Mouse (Mus musculus) heart, embryonic 14.5 days (tissue): ENCODE measurements around the gene Maml2. TPM values are rescaled to one million over a fixed set of nuclear protein-coding genes. Genes with fewer than 3 reads are reported as not detected.

Experiments
- ATAC-seq: fragments of 200-750 bp; cut with Nextera tagmentation; 2 replicates; pipeline ENCODE4 v1.8.0; 2017; ENCODE audit warnings: low read depth, moderate TSS enrichment; ENCODE audit not compliant: insufficient number of reproducible peaks, insufficient read depth, low FRiP score
- H3K27ac ChIP-seq, 2 experiments: fragments of 200-500 bp in 1 of 2; fragments of 300-500 bp in 1 of 2; sonication (generic) in 1 of 2; replicated peaks in 1 of 2; 2 replicates each; pipeline ENCODE4 v1.5.1; 2012 to 2014; ENCODE audit warnings: low read depth in 2 of 2, low read length in 2 of 2, control low read depth in 1 of 2, mild to moderate bottlenecking in 1 of 2, mixed read lengths in 1 of 2; ENCODE audit not compliant: control insufficient read depth in 1 of 2, insufficient read depth in 1 of 2
- H3K27me3 ChIP-seq: fragments of 300-500 bp; sonication (generic); 2 replicates; pipeline ENCODE4 v1.6.1; 2014; ENCODE audit warnings: mild to moderate bottlenecking, low read length, control low read depth; ENCODE audit not compliant: control insufficient read depth, insufficient read depth
- H3K36me3 ChIP-seq: fragments of 300-500 bp; sonication (generic); 2 replicates; pipeline ENCODE4 v1.6.1; 2014; ENCODE audit warnings: mild to moderate bottlenecking, control low read depth, low read length, mixed read lengths; ENCODE audit not compliant: control insufficient read depth, insufficient read depth
- H3K4me1 ChIP-seq, 2 experiments: fragments of 200-500 bp in 1 of 2; fragments of 300-500 bp in 1 of 2; sonication (generic) in 1 of 2; 2 replicates each; pipeline ENCODE4 v1.6.1; 2012 to 2014; ENCODE audit warnings: low read length in 2 of 2, control low read depth in 1 of 2, mixed read lengths in 1 of 2; ENCODE audit not compliant: control insufficient read depth in 2 of 2, insufficient read depth in 2 of 2
- H3K4me2 ChIP-seq: fragments of 300-500 bp; sonication (generic); 2 replicates; pipeline ENCODE4 v1.6.1; 2014; ENCODE audit warnings: mild to moderate bottlenecking, low read length
- H3K4me3 ChIP-seq, 2 experiments: fragments of 200-500 bp in 1 of 2; fragments of 300-500 bp in 1 of 2; sonication (generic) in 1 of 2; 2 replicates each; pipeline ENCODE4 v1.5.1; 2012 to 2014; ENCODE audit warnings: low read length in 2 of 2, mild to moderate bottlenecking in 2 of 2, control low read depth in 1 of 2, low read depth in 1 of 2, moderate library complexity in 1 of 2; ENCODE audit not compliant: control insufficient read depth in 1 of 2, insufficient read depth in 1 of 2
- H3K9ac ChIP-seq: fragments of 300-500 bp; sonication (generic); 2 replicates; pipeline ENCODE4 v1.6.1; 2014; ENCODE audit warnings: mild to moderate bottlenecking, low read length
- H3K9me3 ChIP-seq: fragments of 300-500 bp; sonication (generic); 2 replicates; pipeline ENCODE4 v1.6.1; 2016; ENCODE audit warnings: low read length, control low read depth; ENCODE audit not compliant: control insufficient read depth
- WGBS: fragments of 180-500 bp; shearing (Covaris S2); extraction: QIAGEN DNeasy Blood & Tissue Kit; methylation state at CpG from one replicate; pipeline ENCODE4 v1.1.7; 2014; 5-methylcytosine and 5-hydroxymethylcytosine counted together
- polyA plus RNA-seq: library from polyadenylated mRNA; unstranded; fragments of >200 nt; fragmentation: Nextera tagmentation; extraction: Ambion mirVana; gene quantifications from 2 replicates; pipeline ENCODE4 v1.2.1, GENCODE M21; 2014

Maml2 gene
- polyA plus RNA-seq, 1 experiment from 2014 or later = 10.5 TPM

DNA sequence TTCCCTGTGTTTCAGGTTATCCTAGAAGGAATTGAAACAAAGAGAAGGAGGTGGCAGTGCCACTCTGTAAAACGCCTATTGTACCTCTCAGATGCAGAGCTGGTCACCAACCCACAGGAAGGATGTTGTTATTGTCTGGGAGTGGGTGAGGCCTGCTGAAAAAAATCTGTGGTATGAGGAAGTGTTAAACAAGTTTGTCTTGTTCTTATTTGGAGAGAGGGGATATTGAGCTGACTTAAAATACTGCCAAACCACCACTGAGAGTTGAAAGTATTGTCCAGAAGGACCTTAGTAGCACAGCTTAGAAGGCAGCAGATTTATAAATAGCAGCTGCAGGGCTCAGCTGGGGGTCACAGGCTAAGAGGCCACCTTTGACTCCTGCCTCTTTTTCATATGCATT lies 25.9 kb downstream of the Maml2 start:
- Histone ChIP-seq H3K27ac (peak overlapping the region; percentile 72 to 78), H3K4me3 (no peak overlapping the region), H3K27me3 (no peaks in the 10 kb centered on the region), H3K9ac (no peak overlapping the region), H3K4me2 (peak overlapping the region; percentile 19; the same call in 1 of the 2 replicates), H3K9me3 (no peaks in the 10 kb centered on the region), H3K36me3 (no peaks in the 10 kb centered on the region), H3K4me1 (peaks cover 12 to 29% of the 10 kb centered on the region in 2 experiments)
- ATAC-seq = no peak
- WGBS = 14% methylated on average over 1 of the region's 1 CpGs

DNA sequence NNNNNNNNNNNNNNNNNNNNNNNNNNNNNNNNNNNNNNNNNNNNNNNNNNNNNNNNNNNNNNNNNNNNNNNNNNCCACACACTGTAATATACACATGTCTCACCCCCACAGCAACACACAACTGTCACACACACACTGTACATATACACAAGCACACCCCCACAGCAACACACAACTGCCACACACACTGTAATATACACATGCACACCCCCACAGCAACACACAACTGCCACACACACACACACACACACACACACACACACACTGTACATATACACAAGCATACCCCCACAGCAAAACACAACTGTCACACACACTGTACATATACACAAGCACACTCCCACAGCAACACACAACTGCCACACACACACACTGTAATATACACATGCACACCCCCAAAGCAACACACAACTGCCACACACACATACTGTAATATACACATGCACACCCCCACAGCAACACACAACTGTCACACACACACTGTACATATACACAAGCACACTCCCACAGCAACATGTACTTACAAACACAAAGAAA lies 116.5 kb downstream of the Maml2 start:
- Histone ChIP-seq H3K4me1 (no peaks in the 10 kb centered on the region), H3K36me3 (peaks cover 5% of the 10 kb centered on the region; the same call in 1 of the 2 replicates), H3K27me3 (no peaks in the 10 kb centered on the region), H3K9me3 (no peaks in the 10 kb centered on the region), H3K27ac (0 out of 4 replicates have a peak overlapping the region, but pooled peaks of 1 of the 2 experiments have one; percentile 2), H3K9ac (no peak overlapping the region), H3K4me3 (no peak overlapping the region), H3K4me2 (no peak overlapping the region)
- peak; percentile 26; the same call in 1 of the 2 replicates for ATAC-seq

GRCm38 (mm10) chr9:13425031-13425940 lies 127.5 kb downstream of the Maml2 start:
- peak overlapping the region; percentile 13; the same call in 1 of the 2 replicates for H3K9ac ChIP-seq
- H3K4me2 ChIP-seq = peak overlapping the region; percentile 57
- peaks cover 10 to 41% of the 10 kb centered on the region in 2 experiments for H3K4me1 ChIP-seq
- no peaks in the 10 kb centered on the region for H3K27me3 ChIP-seq
- H3K36me3 ChIP-seq = no peaks in the 10 kb centered on the region
- H3K27ac ChIP-seq = peak overlapping the region; percentile 72 to 79
- H3K9me3 ChIP-seq = no peaks in the 10 kb centered on the region
- WGBS = 15% methylated on average over 7 of the region's 7 CpGs
- peak; percentile 87 for ATAC-seq
- no peak overlapping the region for H3K4me3 ChIP-seq

GRCm38 (mm10) chr9:13429477-13430125 lies 131.8 kb downstream of the Maml2 start:
- Histone ChIP-seq H3K9me3 (no peaks in the 10 kb centered on the region), H3K4me1 (peaks cover 15 to 54% of the 10 kb centered on the region in 2 experiments), H3K9ac (no peak overlapping the region), H3K36me3 (no peaks in the 10 kb centered on the region), H3K27me3 (no peaks in the 10 kb centered on the region), H3K27ac (peak overlapping the region in 1 of 2 experiments; percentile 50; a peak in 1 of 4 replicates), H3K4me2 (no peak overlapping the region), H3K4me3 (no peak overlapping the region)
- ATAC-seq = no peak
- WGBS = 42% methylated on average over 2 of the region's 2 CpGs

- no peak overlapping the region for H3K4me3 ChIP-seq
- no peaks in the 10 kb centered on the region for H3K27me3 ChIP-seq
- no peak overlapping the region for H3K9ac ChIP-seq
- peak; percentile 80 for ATAC-seq
- H3K36me3 ChIP-seq = no peaks in the 10 kb centered on the region
- WGBS = 29% methylated on average over 6 of the region's 6 CpGs
- H3K4me1 ChIP-seq = peaks cover 13 to 49% of the 10 kb centered on the region in 2 experiments
- peak overlapping the region; percentile 50 to 75; a peak in 3 of 4 replicates for H3K27ac ChIP-seq
- no peak overlapping the region for H3K4me2 ChIP-seq
- H3K9me3 ChIP-seq = no peaks in the 10 kb centered on the region
Observed at GRCm38 (mm10) chr9:13430302-13430701, 132.5 kb downstream of the Maml2 start.

DNA sequence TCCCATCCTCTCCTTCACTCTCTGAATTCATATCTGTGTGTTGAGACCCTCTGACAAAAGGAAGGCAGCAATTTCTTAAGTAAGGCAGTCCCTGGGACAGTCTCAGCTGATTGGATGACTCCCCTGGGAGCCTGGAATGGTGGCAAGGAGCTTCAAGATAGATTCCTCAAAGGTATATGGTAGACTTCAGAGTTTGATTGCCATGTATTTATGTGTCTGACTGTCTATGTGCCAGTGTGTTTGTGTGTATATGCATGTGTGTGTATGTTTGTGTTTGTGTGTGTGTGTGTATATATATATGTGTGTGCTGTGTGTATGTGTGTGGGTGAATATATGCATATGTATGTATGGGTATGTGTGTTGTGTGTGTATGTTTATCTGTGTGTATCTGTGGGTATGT lies 133.0 kb downstream of the Maml2 start:
- no peak overlapping the region for H3K4me2 ChIP-seq
- no peak overlapping the region for H3K4me3 ChIP-seq
- no peak overlapping the region for H3K9ac ChIP-seq
- H3K9me3 ChIP-seq = no peaks in the 10 kb centered on the region
- H3K36me3 ChIP-seq = no peaks in the 10 kb centered on the region
- H3K4me1 ChIP-seq = peaks cover 10 to 48% of the 10 kb centered on the region in 2 experiments
- H3K27ac ChIP-seq = peak overlapping the region; percentile 50 to 75; a peak in 3 of 4 replicates
- no peaks in the 10 kb centered on the region for H3K27me3 ChIP-seq
- no peak for ATAC-seq

GRCm38 (mm10) chr9:13431646-13432045 lies 133.9 kb downstream of the Maml2 start:
- Histone ChIP-seq H3K4me3 (no peak overlapping the region), H3K27me3 (no peaks in the 10 kb centered on the region), H3K4me1 (peaks cover 8 to 42% of the 10 kb centered on the region in 2 experiments), H3K36me3 (no peaks in the 10 kb centered on the region), H3K4me2 (no peak overlapping the region), H3K27ac (no peak overlapping the region), H3K9me3 (no peaks in the 10 kb centered on the region), H3K9ac (no peak overlapping the region)
- WGBS = 96% methylated on average over 3 of the region's 3 CpGs
- ATAC-seq = no peak
